Comparison of ENCODE assay signal across 9 mouse cellular contexts in genomic region chr8:77364472-77364871, GRCm38 (mm10).
DNase-seq lines count a peak whose midpoint lies in the region; ATAC-seq and TF ChIP-seq lines count a peak whose summit lies in the region.
"Had no signal": no experiment of that assay in that cellular context is flagged by ENCODE, and none has a peak within 500 bp of the region (broad histone marks: within the 10 kb centered on the region; RNA-seq: fewer than 3 reads in every experiment).

No protein-coding gene starts in this region.

- WGBS in limb, embryonic 10.5 days = 94% methylated on average over 11 of the region's 11 CpGs
- 74% methylated on average over 11 of the region's 11 CpGs for WGBS in hindbrain, postnatal 0 days
- WGBS in midbrain, embryonic 13.5 days = 91% methylated on average over 11 of the region's 11 CpGs

- TF ChIP-seq CTCF in layer of hippocampus, adult 2 months (conservative IDR thresholded peaks at IDR 0.05) = no peak
- TF ChIP-seq CTCF in hindbrain, postnatal 0 days (IDR thresholded peaks at IDR 0.05; ENCODE audit: low read depth) = no peak

- H3K36me3 ChIP-seq in limb, embryonic 10.5 days = peaks cover 25% of the 10 kb centered on the region; the same call in 1 of the 2 replicates
- no peaks in the 10 kb centered on the region for H3K36me3 ChIP-seq in hindbrain, postnatal 0 days (ENCODE audit: insufficient read depth, low read length)
- H3K36me3 ChIP-seq in midbrain, embryonic 13.5 days = no peaks in the 10 kb centered on the region
- H3K36me3 ChIP-seq: limb, embryonic 15.5 days had no signal

- no peak overlapping the region for H3K9ac ChIP-seq in hindbrain, postnatal 0 days (replicated peaks; ENCODE audit: low read length)
- no peak overlapping the region for H3K9ac ChIP-seq in midbrain, embryonic 13.5 days (replicated peaks)
- H3K9ac ChIP-seq: limb, embryonic 15.5 days had no signal

- H3K4me1 ChIP-seq in limb, embryonic 10.5 days = peaks cover 14% of the 10 kb centered on the region
- no peaks in the 10 kb centered on the region for H3K4me1 ChIP-seq in hindbrain, postnatal 0 days (ENCODE audit: insufficient read depth, low read length)
- H3K4me1 ChIP-seq in midbrain, embryonic 13.5 days (replicated peaks) = no peaks in the 10 kb centered on the region

- peak overlapping the region; percentile 92 for H3K27ac ChIP-seq in layer of hippocampus, adult 2 months
- peak overlapping the region; percentile 16; the same call in 1 of the 2 replicates for H3K27ac ChIP-seq in limb, embryonic 10.5 days
- H3K27ac ChIP-seq in hindbrain, postnatal 0 days = no peak overlapping the region
- no peak overlapping the region for H3K27ac ChIP-seq in midbrain, embryonic 13.5 days
- H3K27ac ChIP-seq: heart, adult 2 months; limb, embryonic 15.5 days had no signal

- ATAC-seq in hindbrain, postnatal 0 days = no peak
- no peak for ATAC-seq in midbrain, embryonic 13.5 days

- no peak overlapping the region for H3K4me3 ChIP-seq in layer of hippocampus, adult 2 months
- H3K4me3 ChIP-seq in limb, embryonic 10.5 days = no peak overlapping the region
- H3K4me3 ChIP-seq in hindbrain, postnatal 0 days (ENCODE audit: low read length) = no peak overlapping the region
- no peak overlapping the region for H3K4me3 ChIP-seq in midbrain, embryonic 13.5 days (replicated peaks)
- H3K4me3 ChIP-seq: heart, adult 2 months; limb, embryonic 15.5 days had no signal

- no peaks in the 10 kb centered on the region for H3K27me3 ChIP-seq in limb, embryonic 10.5 days (ENCODE audit: low read depth, poor library complexity, severe bottlenecking)
- 0 out of 2 replicates have a peak, but pooled peaks cover 5% of the 10 kb centered on the region for H3K27me3 ChIP-seq in hindbrain, postnatal 0 days (ENCODE audit: insufficient read depth, low read length)
- no peaks in the 10 kb centered on the region for H3K27me3 ChIP-seq in midbrain, embryonic 13.5 days
- H3K27me3 ChIP-seq: limb, embryonic 15.5 days had no signal

- no peak overlapping the region for H3K4me2 ChIP-seq in hindbrain, postnatal 0 days (ENCODE audit: low read depth, low read length)
- no peak overlapping the region for H3K4me2 ChIP-seq in midbrain, embryonic 13.5 days (replicated peaks)
- H3K4me2 ChIP-seq: limb, embryonic 15.5 days had no signal

- no peaks in the 10 kb centered on the region for H3K9me3 ChIP-seq in limb, embryonic 10.5 days (replicated peaks)
- H3K9me3 ChIP-seq in hindbrain, postnatal 0 days (ENCODE audit: low read length) = no peaks in the 10 kb centered on the region
- H3K9me3 ChIP-seq in midbrain, embryonic 13.5 days = no peaks in the 10 kb centered on the region
- H3K9me3 ChIP-seq: limb, embryonic 15.5 days had no signal

- DNase-seq in cerebellum, adult 11 months = peak; percentile 36
- peak; percentile 75 to 78 for DNase-seq in cerebellum, postnatal 10 days
- peak; percentile 82 to 92 for DNase-seq in layer of hippocampus, adult 2 months (ENCODE audit: low spot score in 2 of 2)
- no peak for DNase-seq in limb, embryonic 10.5 days (ENCODE audit: low spot score)
- DNase-seq in hindbrain, postnatal 0 days (ENCODE audit: low spot score) = no peak
- no peak for DNase-seq in spleen, postnatal 14 days (ENCODE audit: low spot score in 2 of 2)

Comparison
In these comparisons a context has a peak if more than half of its experiments do, and no peak if none do; other contexts are left out.
1. DNase-seq: peak in cerebellum, adult 11 months (single experiment), cerebellum, postnatal 10 days (2 of 2) and layer of hippocampus, adult 2 months (2 of 2); none in limb, embryonic 10.5 days (single experiment), hindbrain, postnatal 0 days (single experiment) and spleen, postnatal 14 days (0 of 2).
2. H3K27ac ChIP-seq: peak in layer of hippocampus, adult 2 months (single experiment) and limb, embryonic 10.5 days (single experiment); none in hindbrain, postnatal 0 days (single experiment) and midbrain, embryonic 13.5 days (single experiment).